Mouse (Mus musculus) cerebellum, postnatal 14 days (tissue): Measurements from ENCODE around the gene Pemt.

Experiments
- DNase-seq, 2 experiments: peaks; one replicate each; pipeline ENCODE4 v3.0.0; 2021; ENCODE audit warnings: mixed read lengths in 2 of 2

Pemt gene

DNA sequence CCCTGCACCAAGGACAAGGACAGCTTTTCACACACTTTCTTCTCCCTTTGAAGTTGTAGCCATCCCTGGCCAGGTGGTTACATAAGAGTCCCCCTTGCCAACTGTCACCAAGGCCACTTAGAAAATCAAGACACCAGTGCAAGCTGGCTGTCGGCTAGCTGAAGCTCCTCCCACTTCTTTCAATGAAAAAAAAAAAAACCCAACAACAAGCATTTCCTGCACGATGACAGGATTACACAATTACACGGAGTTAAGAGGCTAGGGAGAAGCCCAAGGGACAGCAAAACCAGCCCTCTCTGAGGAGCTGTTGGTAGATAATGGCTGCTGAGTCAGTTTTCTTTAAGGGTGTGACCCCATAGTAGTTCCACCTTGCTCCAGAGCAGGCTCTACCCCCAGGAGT lies 104.9 kb downstream of the Pemt start:
- DNase-seq, result no peak

- DNase-seq, result no peak
Observed at GRCm38 (mm10) chr11:59940645-59941044, 105.6 kb downstream of the Pemt start.

GRCm38 (mm10) chr11:59939821-59940220 lies 106.5 kb downstream of the Pemt start:
- no peak for DNase-seq

DNA sequence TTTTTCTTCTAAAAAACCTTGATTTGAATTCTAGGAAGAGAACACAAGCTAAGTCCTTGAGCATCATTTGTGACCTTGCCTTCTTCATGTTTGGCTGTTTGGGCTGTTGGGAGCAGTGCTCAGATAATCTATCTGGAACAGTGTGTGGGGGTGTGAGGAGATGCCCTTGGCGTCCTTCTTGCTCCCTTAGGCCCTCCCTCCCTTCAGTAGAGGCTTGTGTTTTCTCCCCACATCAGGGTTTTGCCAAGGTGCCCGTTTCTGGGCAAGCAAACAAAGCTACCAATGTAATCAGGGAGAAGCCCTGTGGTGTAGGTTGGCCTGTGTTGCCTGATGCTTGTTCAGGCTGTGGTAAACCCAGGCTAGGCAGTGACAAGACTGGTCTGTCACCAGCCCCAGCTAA lies 108.7 kb downstream of the Pemt start:
- DNase-seq, result no peak

- no peak for DNase-seq
Observed at GRCm38 (mm10) chr11:59937023-59937422, 109.3 kb downstream of the Pemt start.

DNA sequence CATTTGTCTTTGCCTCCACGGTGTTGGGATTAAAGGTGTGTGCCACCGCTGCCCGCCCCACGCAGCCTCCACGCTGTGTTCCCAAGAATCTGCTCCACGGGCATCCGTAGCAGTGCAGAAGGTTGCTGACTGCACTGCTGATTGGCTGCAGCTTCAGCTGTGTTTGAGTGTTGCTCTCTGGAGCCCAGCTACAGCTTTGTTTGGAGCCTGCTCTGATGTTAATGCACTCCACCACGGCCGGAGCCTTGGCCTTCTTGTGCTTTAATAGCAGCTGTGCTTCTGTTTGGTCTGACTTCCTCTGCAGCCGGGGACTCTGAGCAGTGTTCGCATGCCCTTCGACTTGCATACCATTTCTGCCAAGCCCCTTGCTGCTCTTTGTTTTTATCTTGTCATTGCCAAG lies 112.3 kb downstream of the Pemt start:
- DNase-seq, result no peak

GRCm38 (mm10) chr11:59932560-59933337 lies 113.5 kb downstream of the Pemt start:
- DNase-seq, result no peak

DNA sequence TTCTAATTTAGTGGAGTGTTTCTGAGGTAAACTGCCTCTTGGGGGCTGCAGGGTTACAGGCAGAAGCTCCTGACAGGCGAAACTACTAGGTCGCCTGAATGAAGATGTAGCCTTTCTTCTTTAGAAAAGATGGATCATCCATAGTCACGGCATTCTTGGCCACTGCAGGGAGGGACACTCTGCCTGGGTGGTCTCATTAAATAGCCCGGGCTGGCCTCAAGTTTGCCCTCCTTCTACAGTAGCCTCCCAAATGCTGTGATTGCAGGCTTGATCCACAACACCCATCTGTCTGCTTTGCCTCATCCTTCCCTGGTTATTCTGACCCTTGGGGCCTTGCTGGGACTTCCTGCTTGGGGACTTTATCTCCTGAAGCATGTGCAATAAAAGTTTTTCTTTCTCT lies 116.3 kb downstream of the Pemt start:
- DNase-seq, result no peak

GRCm38 (mm10) chr11:59921265-59921664 lies 125.0 kb downstream of the Pemt start:
- DNase-seq, result no peak
